Mouse (Mus musculus): ENCODE data around the gene Col4a4. TPM values are rescaled to one million over a fixed set of nuclear protein-coding genes. Genes with fewer than 3 reads are reported as not detected.

The Col4a4 gene
- total RNA-seq, 2 experiments from 2014 or later = 2.1 to 2.6 TPM

DNA sequence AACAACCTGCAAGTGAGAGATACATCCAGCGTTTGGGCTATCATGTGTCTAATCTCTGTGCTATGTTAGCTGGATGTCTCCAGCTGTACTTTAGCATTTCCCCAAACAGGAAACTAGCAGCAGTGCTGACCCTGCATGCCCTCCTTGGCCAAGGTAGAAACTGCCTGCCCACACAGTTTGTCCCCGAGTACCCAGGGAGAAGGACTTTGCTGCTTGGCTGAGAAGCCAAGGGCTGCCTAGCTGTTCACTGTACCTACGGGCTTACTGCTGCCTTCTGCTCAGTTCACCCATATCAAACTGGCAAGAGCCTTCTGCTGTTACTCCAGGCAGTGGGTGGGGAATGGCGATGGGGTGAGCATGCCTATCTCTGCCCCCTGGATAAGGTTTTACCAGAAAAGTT, 3.6 kb upstream of the Col4a4 start:
- no peak for DNase-seq
- intact Hi-C loops (cut with DNase I; ENCODE audit: low total_unique reads) = no loop called here

DNA sequence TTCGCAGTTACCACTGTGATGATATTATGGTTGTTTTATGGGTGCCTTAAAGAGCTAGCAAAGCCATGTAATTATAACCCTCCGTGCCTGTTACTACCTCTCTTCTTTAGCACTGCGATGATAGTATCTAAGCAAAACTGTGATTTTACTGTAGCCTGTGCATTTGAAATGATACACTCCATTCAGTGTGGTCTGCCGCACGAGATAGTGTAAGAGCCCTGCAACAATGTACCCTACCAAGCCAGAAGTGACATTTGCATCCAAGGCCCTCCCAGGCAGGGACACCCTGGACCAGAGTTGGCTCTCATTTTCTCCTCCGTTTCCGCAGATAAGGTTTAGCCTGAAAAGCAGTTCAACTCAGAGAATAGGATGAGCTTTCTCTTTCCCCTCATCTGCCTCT, 668 bp downstream of the Col4a4 start:
- no peak for DNase-seq
- intact Hi-C loops (cut with DNase I; ENCODE audit: low total_unique reads) = no loop called here

DNA sequence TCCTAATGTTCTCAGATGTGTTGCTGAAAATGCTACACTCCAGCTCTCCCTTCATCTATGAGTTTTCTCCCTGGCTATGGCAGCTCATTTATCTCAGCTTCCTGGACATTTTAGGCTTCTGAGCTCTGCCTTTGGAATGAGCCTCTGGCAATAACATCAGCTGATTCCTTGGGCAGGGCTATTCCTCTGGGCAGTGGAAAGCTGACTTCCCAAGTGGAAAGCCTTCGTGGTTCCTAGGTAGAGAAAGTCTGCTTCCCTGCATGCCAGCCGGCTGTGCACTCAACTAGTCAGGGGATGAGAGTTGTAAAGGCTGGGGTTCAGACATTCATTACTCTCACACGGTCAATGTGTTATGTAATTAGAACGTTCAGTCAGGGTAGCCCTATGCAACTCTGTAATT, 8.3 kb downstream of the Col4a4 start:
- no peak for DNase-seq
- intact Hi-C loops (cut with DNase I; ENCODE audit: low total_unique reads) = loop anchor here (5.0 kb wide), 1 partner anchor 64 kb away; no protein-coding TSS in a partner anchor

DNA sequence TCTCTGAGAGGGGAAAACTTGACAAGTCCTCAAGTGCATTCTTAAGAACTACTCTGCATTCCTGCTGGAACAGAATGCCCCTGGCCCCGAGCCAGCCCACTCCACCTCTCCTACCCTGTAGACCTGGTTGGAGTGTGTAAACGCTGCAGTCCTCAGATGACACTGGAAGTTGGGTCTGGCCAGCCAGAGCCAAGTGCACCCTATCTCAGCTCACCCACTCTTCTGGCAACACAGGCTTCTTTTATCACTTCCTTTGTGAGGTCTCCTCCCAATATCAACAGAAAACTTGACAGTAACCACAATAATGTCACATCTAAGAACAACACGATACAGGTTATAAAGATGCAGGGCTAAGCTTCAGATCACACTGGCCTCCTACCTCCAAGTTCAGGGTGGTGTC, 8.7 kb downstream of the Col4a4 start:
- peak; percentile 14 for DNase-seq
- intact Hi-C loops (cut with DNase I; ENCODE audit: low total_unique reads) = loop anchor here (5.0 kb wide), 1 partner anchor 64 kb away; no protein-coding TSS in a partner anchor

DNA sequence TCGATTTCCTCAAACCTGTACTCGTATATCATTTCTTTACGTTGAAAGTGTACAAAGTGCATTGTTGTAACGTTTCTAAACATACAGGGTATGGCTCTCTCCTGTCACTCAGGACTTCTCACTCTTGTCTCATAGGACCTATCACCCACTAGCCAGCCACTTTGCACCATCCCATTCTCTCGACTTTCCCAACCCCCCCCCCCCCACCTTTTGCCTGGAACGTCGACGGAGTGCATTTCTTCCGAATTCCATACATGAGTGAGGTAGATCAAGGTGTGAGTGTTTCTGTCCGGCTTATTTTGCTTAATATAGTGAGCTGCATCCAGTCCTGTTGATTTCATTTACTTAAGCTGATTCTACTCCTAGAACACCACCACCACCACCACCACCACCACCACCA, 9.3 kb downstream of the Col4a4 start:
- no peak for DNase-seq
- intact Hi-C loops (cut with DNase I; ENCODE audit: low total_unique reads) = loop anchor here (5.0 kb wide), 1 partner anchor 65 kb away; no protein-coding TSS in a partner anchor

DNA sequence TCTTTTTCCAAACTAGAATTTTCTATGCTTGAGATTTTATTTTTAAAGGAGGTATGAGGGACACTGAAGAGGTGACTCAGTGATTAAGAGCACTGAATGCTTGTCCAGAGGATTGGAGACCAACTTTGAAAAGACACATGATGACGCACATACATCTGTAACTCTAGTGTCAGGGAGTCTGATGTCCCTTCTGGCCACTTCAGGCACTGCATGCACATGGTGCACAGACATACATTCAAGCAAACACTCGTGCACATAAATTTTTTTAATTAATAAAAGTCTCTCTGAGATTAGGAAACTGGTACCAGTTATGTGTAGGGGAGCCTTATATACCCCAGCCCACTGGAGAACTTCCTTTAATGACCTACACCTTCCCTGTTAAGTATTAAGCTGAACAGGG, 10.5 kb downstream of the Col4a4 start:
- intact Hi-C loops (cut with DNase I; ENCODE audit: low total_unique reads) = loop anchor here (5.0 kb wide), 1 partner anchor 66 kb away; no protein-coding TSS in a partner anchor
- DNase-seq = no peak

DNA sequence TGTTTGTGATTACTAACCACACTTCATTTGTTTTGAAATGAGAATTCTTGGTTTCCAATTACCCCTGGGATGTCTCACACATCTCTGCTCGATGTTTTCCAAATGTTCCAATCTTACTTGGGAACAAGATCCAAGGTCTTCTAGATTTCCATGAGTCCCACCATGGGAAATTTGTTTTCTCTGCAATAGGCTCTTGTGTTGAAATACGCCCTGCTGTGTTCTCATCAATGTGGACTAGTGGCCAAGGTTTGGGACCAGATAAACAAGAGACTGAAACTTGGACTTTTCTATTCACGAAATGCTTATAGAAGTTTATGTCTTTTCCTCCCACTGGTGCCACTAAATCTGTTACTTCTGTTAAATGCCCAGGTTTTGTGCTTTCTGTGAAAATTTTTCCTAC, 11.0 kb downstream of the Col4a4 start:
- DNase-seq = no peak
- intact Hi-C loops (cut with DNase I; ENCODE audit: low total_unique reads) = loop anchor here (5.0 kb wide), 1 partner anchor 67 kb away; no protein-coding TSS in a partner anchor

DNA sequence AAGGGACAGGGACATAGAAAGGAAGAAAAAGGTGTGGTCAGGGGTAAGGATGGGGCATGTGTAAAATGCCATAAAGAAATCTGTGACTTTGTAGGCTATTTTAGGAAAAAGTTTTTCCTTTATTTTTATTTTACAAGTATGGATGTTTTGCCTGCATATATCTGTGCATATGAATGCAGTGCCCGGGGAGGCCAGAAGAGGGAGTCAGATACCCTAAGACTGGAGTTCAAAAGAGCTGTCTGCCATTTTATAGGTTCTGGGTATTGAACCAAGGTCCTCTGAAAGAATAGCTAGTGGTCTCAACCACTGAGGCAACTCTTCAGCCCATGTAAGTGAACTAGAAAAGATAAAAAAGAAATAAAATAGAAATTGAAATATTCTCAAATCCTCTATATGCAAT, 14.9 kb downstream of the Col4a4 start:
- no peak for DNase-seq
- intact Hi-C loops (cut with DNase I; ENCODE audit: low total_unique reads) = no loop called here

DNA sequence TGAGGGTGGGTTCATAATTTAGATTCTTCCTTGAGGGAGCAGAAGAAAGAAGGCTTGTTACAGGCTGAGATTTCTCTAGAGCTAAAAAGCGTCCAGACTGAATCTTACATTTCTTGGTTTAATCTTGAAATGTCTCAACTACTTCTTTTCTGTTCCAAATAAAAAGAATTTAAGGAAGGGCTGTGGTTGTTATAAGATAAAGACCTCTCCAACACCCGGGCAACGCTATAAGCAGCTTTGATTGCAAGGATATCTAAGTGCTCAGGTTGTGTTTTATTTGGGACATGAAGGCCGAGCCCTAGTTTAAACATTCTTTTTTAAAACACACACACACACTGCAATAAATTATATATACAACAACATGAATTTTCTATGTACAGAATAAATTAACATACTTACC, 17.2 kb downstream of the Col4a4 start:
- no peak for DNase-seq
- intact Hi-C loops (cut with DNase I; ENCODE audit: low total_unique reads) = no loop called here

DNA sequence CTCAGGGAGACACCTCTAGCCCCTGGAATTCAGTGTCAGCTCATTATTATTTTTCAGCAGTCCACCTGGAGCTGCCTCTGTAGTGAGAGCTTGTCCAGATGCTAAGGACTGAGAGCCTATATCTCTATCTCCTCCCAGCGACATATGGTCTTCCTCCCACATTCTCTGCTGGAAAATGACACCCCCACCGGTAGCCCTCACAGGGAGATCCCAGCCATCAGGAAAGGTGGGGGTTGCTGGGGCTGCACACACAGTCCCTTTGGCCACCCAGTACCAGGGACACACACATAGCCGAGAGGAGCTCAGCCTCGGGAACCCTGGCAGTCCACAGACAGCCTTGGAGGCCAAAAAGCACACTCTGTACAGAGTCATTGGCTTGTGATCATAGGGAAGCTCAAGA, 26.4 kb downstream of the Col4a4 start:
- intact Hi-C loops (cut with DNase I; ENCODE audit: low total_unique reads) = no loop called here
- no peak for DNase-seq

DNA sequence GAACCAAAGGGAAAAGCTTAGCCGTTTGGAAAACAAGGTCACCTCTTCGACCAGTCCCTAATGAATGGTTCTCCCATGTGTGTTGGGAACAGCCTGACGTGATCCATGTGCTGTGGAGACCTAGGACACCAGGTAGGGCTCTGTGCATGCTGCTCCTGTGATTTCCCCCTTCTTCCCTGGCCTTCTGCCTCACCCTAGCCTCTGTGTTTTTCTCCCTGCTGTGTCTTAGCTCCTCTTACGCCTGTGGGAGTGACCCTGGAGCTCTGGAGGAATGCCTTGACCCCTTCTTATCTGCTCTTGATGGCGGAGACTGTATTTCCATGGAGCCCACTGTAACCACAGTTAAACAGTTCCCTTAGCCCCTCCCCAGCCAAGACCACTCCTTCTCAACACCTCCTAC, 31.8 kb downstream of the Col4a4 start:
- DNase-seq = no peak
- intact Hi-C loops (cut with DNase I; ENCODE audit: low total_unique reads) = loop anchor here (5.0 kb wide), 1 partner anchor 87 kb away; no protein-coding TSS in a partner anchor

DNA sequence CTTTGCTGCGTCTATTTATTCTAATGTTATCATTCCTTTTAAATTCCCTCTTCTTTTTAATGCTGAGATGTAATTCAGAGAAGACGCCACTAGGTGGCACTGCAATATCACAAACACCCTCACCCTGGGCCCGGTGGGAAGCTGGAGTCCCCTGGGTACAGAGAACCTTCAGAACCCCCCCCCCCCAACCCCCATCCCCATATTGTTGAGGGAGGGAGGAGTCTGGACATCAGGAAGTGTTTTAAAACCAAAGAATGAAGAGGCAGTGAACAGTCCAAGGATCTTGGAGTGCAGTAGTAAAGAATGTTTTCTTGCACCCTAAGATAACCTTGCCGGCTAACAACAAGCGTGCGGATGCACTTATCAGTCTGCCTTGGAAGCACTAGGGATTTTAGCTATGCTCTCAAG, 32.2 kb downstream of the Col4a4 start:
- intact Hi-C loops (cut with DNase I; ENCODE audit: low total_unique reads) = no loop called here
- DNase-seq = no peak

DNA sequence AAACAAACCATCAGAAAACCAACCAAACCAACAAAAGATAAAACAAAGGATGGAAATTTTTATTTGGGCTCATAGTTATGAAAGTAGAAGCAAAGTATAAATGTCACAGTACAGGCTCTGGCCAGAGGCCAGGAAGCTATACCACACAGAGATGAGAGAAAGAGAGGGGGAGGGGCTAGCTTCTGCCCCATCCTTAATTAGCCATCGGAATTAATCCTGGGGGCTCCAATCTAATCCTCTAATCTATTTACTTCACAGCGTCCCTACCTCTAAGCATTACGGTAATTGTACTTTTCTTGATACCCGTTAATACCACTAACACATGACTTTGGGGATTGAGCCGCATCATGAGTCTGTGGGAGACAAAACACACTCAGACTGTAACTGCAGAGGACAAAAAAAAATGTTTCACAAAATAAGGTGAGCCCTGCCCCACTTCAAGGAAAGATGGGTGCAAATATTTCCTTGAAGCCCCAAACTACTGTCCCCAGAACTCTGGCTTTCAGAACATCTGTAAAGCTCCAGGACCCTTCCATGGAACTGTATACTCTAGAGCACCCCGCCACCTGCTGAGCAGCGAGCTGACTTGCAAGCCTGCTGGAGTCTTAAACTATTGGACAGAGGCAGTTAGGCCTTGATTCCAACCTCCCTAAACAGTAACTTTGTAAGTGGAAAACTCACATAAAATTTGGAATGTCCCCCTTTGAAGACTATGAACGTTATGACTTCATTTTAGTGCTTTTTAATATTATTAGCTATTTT, 41.3 kb downstream of the Col4a4 start:
- intact Hi-C loops (cut with DNase I; ENCODE audit: low total_unique reads) = no loop called here
- DNase-seq = no peak

DNA sequence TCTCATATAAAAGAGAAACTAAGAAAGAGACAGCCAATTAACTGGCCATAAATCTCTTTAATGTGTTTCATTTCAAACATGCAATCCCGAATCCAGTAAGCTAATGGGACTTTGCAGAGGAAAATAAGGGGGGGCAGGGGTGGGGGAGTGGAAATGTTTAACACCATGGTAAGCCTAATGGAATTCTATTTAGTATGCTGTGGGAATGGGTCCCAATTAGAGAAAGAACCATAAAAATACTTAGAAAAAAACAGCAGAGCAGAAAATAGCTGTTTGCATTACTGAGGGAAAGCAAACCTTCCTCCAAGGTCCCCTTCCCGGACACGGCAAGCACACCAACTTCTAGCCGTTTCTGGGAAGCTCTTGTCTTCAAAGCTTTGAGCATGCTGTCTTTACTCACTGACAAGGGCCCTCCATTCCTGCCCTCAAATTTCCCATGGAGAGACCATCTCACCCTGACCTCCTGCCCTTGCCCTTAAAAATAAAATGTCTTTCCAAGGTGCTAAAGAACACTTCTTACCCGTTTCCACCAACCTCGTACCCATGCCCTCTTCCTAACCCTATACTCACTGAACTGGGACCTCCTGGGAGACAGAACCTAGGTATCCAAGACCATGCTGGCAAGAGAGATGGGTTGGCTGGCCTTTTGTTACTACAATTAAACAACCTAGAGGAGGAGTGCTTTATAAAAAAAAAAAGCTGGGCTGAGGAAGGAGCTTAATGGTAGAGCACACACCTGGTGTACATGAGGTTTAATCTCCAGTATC, 42.0 kb downstream of the Col4a4 start:
- DNase-seq = no peak
- intact Hi-C loops (cut with DNase I; ENCODE audit: low total_unique reads) = no loop called here

DNA sequence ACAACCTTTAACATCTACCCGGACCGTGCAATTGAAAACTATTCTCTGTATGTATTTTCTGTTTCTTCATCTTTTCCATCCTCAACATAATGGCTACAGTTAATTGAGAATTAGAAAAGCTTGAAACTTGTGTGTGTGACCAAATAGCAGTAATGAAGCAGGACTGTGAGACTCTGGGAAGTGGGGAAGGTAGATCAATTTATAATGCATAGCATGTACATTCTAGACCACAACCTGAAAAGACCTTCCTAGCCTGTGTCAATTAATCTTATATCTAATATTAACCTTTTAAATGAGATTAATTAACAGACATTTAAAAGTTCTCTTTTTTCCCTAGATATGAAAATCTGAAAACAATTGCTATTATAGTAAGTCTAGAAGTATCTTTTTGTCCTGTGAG, 42.7 kb downstream of the Col4a4 start:
- no peak for DNase-seq
- intact Hi-C loops (cut with DNase I; ENCODE audit: low total_unique reads) = no loop called here

DNA sequence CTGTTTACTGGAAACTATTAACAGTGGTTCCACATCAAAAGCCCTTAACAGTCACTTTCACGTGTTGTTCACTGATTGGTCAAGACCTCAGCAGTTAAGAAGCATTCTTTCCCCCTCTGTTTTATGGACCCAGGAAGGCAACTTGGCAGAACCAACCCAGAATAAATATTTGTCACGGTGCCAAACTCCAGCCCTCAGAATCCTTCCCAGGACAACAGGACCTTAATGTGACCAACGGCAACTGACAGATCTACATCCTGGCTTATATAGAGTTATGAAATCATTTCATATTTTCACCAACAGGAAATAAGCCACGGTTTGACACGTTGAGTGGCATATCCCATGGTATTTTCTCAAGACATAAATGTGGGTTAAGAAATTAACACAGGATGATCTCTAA, 46.6 kb downstream of the Col4a4 start:
- intact Hi-C loops (cut with DNase I; ENCODE audit: low total_unique reads) = no loop called here
- no peak for DNase-seq

DNA sequence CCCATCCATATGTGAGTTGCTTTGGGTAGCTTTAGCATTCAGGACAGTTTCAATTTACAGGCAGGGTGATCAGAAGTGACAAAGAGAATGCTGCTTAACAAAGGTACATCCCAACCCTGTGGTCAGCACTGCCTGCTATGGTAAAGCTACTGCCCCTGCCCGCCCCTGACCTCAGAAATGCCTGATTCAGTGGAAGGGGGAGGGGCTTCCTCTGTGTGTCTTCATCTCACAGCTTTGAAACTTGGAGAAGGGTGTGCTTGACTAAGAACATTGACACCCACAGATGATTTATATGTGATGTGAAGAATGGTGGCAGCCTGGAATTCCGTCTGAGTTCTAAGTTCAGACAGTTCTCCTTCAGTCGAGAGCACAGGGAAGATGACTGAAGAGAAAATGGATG, 48.8 kb downstream of the Col4a4 start:
- DNase-seq = no peak
- intact Hi-C loops (cut with DNase I; ENCODE audit: low total_unique reads) = no loop called here

DNA sequence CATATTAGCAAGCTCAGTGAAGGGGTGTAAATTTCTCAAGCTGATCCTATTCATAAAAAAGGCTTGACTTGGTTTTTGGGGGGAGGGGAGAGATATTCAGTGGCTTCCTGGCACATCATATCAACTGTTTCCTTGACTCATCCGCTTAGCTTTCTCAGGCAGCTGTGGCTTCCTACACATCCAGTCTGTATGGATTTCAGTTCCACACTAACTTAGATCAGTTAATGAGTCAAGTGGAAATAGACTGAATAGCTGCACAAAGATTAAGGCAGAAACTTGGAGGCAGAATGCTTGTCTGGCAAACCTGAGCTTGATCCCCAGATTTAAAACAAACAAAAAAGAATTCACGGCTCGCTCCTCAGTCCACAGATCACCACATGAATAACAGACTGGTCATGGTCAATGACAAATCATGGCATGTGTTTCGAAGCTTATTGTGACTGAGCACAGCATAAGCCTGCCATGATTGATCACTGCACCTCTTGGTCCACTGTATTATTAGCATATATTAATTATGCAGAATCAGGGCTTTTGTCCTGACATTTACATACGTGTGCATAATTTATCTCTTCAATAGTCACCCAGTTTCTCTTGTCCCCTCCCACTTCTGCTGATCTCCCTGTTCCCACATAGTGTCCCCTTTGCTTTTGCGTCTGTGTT, 50.0 kb downstream of the Col4a4 start:
- intact Hi-C loops (cut with DNase I; ENCODE audit: low total_unique reads) = no loop called here

DNA sequence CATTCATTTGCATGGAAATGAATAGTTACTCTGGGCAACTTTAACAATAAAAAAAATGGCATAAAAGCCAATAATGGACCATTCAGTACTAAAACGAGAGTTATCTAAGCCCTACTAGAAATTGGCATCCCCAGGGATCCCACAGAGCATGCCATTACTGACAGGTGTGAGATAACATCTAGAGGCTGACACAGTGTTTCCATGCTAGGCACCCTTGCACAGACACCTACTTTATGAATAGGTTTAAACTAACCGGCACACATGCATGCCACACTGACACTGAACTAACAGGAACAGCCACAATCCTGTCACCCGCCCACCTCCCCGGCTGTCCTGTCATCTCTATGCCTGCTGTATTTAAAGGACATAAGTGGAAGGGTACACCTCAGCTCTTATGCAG, 58.7 kb downstream of the Col4a4 start:
- DNase-seq = no peak
- intact Hi-C loops (cut with DNase I; ENCODE audit: low total_unique reads) = no loop called here

More for the DNA sequence above, 50.0 kb downstream of the Col4a4 start:
- DNase-seq = no peak

DNA sequence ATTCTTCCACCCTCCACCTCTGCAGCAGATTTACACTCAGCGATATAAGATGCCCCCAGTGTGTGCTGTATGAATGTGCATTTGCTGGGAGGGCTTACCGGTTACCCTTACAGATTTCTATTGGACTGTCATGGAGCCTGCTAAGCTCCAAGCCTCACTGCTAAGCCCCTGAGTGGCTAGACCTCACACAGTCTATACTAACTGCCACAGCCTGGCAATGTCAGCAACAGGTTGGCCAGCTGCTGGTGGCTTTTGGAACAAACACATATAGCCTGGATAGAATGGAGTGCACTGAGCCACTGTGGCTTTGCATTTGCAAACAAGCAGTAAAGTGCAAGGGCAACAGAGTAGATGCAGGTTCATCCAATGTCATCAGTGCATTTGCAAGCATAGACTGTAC, 94.7 kb downstream of the Col4a4 start:
- intact Hi-C loops (cut with DNase I; ENCODE audit: low total_unique reads) = no loop called here
- DNase-seq = no peak

Measured in gastrocnemius, postnatal 14 days (tissue).